Mouse (Mus musculus): ENCODE measurements at regions not wholly inside any gene's neighbourhood (a gene's known extent, or its start where the extent isn't known, plus 50 kb on each side); places are given as distances from the start of the nearest gene placed in this dataset.

- TF ChIP-seq EP300 (IDR thresholded peaks at IDR 0.05; ENCODE audit: insufficient read depth, low read depth, low read length) (no peak), POLR2A (IDR thresholded peaks at IDR 0.05; ENCODE audit: insufficient read depth, low read depth, low read length) (no peak), CTCF (IDR thresholded peaks at IDR 0.05) (no peak)
These were observed 100.9 kb downstream of the Ccdc71l start for GRCm38 (mm10) chr12:32479451-32479850.

All from heart, adult 2 months (tissue).